Mouse (Mus musculus) limb, embryonic 11.5 days (tissue): Measurements from ENCODE around the gene Tenm4. TPM values are rescaled to one million over a fixed set of nuclear protein-coding genes. Genes with fewer than 3 reads are reported as not detected.

Experiments
- ATAC-seq: fragments of 200-750 bp; cut with Nextera tagmentation; 2 replicates; pipeline ENCODE4 v1.8.0; 2017; ENCODE audit warnings: low read depth; ENCODE audit not compliant: insufficient number of reproducible peaks, low FRiP score, low TSS enrichment
- DNase-seq: peaks from one replicate; pipeline ENCODE4 v3.0.0-alpha.2; 2015; ENCODE audit warnings: low spot score
- H3K27ac ChIP-seq: fragments of 300-500 bp; sonication (generic); replicated peaks from 2 replicates; pipeline ENCODE4 v1.5.1; 2014; ENCODE audit warnings: low read depth, mild to moderate bottlenecking, low read length
- H3K27me3 ChIP-seq: fragments of 300-500 bp; sonication (generic); 2 replicates; pipeline ENCODE4 v1.6.1; 2014; ENCODE audit warnings: mild to moderate bottlenecking, low read length, mixed read lengths; ENCODE audit not compliant: control insufficient read depth, insufficient read depth
- H3K36me3 ChIP-seq: fragments of 300-500 bp; sonication (generic); 2 replicates; pipeline ENCODE4 v1.6.1; 2014; ENCODE audit warnings: mild to moderate bottlenecking, low read length, moderate library complexity, mixed read lengths; ENCODE audit not compliant: control insufficient read depth, insufficient read depth
- H3K4me1 ChIP-seq: fragments of 300-500 bp; sonication (generic); 2 replicates; pipeline ENCODE4 v1.6.1; 2014; ENCODE audit warnings: low read length, mixed read lengths; ENCODE audit not compliant: control insufficient read depth, insufficient read depth
- H3K4me2 ChIP-seq: fragments of 300-500 bp; sonication (generic); 2 replicates; pipeline ENCODE4 v1.6.1; 2014; ENCODE audit warnings: low read depth, mild to moderate bottlenecking, moderate library complexity; ENCODE audit not compliant: severe bottlenecking
- H3K4me3 ChIP-seq: fragments of 300-500 bp; sonication (generic); 2 replicates; pipeline ENCODE4 v1.5.1; 2014; ENCODE audit warnings: low read depth, low read length
- H3K9ac ChIP-seq: fragments of 300-500 bp; sonication (generic); 2 replicates; pipeline ENCODE4 v1.6.1; 2014; ENCODE audit warnings: mild to moderate bottlenecking, low read length
- H3K9me3 ChIP-seq: fragments of 300-500 bp; sonication (generic); 2 replicates; pipeline ENCODE4 v1.6.1; 2016; ENCODE audit warnings: low read length; ENCODE audit not compliant: control insufficient read depth
- WGBS: fragments of 180-500 bp; shearing (Covaris S2); extraction: QIAGEN DNeasy Blood & Tissue Kit; methylation state at CpG from one replicate; pipeline ENCODE4 v1.1.7; 2014; 5-methylcytosine and 5-hydroxymethylcytosine counted together
- polyA plus RNA-seq: library from polyadenylated mRNA; unstranded; fragments of >200 nt; fragmentation: Nextera tagmentation; extraction: Ambion mirVana; gene quantifications from 2 replicates; pipeline ENCODE4 v1.2.1, GENCODE M21; 2014

The Tenm4 gene
- polyA plus RNA-seq, 1 experiment from 2014 or later: 43.1 TPM

GRCm38 (mm10) chr7:96575202-96575650, 404.2 kb downstream of the Tenm4 start:
- no peaks in the 10 kb centered on the region for H3K27me3 ChIP-seq
- H3K9me3 ChIP-seq: no peaks in the 10 kb centered on the region

GRCm38 (mm10) chr7:96582752-96583151, 411.7 kb downstream of the Tenm4 start:
- H3K4me2 ChIP-seq: no peak overlapping the region
- WGBS: 31% methylated on average over 6 of the region's 6 CpGs

More at GRCm38 (mm10) chr7:96575202-96575650, 404.2 kb downstream of the Tenm4 start:
- no peak overlapping the region for H3K4me3 ChIP-seq
- H3K36me3 ChIP-seq: no peaks in the 10 kb centered on the region
- H3K4me2 ChIP-seq: no peak overlapping the region
- H3K27ac ChIP-seq: peak overlapping the region; percentile 69
- WGBS: 30% methylated on average over 7 of the region's 7 CpGs
- H3K9ac ChIP-seq: no peak overlapping the region
- DNase-seq (peak; percentile 46), ATAC-seq (peak; percentile 72; the same call in 1 of the 2 replicates)
- peaks cover 18% of the 10 kb centered on the region for H3K4me1 ChIP-seq

GRCm38 (mm10) chr7:96587403-96587802, 416.4 kb downstream of the Tenm4 start:
- DNase-seq (peak; percentile 65), ATAC-seq (peak; percentile 58; the same call in 1 of the 2 replicates)
- no peaks in the 10 kb centered on the region for H3K36me3 ChIP-seq
- no peak overlapping the region for H3K27ac ChIP-seq
- H3K4me3 ChIP-seq: no peak overlapping the region
- no peak overlapping the region for H3K9ac ChIP-seq
- no peaks in the 10 kb centered on the region for H3K9me3 ChIP-seq
- peaks cover 11% of the 10 kb centered on the region for H3K4me1 ChIP-seq
- H3K27me3 ChIP-seq: no peaks in the 10 kb centered on the region
- no peak overlapping the region for H3K4me2 ChIP-seq

More at GRCm38 (mm10) chr7:96582752-96583151, 411.7 kb downstream of the Tenm4 start:
- no peak overlapping the region for H3K4me3 ChIP-seq
- no peak overlapping the region for H3K27ac ChIP-seq
- no peak for ATAC-seq
- H3K4me1 ChIP-seq: peaks cover 6% of the 10 kb centered on the region
- H3K9ac ChIP-seq: no peak overlapping the region
- DNase-seq: no peak
- no peaks in the 10 kb centered on the region for H3K27me3 ChIP-seq
- no peaks in the 10 kb centered on the region for H3K36me3 ChIP-seq
- H3K9me3 ChIP-seq: no peaks in the 10 kb centered on the region

GRCm38 (mm10) chr7:96588567-96588966, 417.5 kb downstream of the Tenm4 start:
- WGBS: 74% methylated on average over 6 of the region's 6 CpGs
- no peaks in the 10 kb centered on the region for H3K36me3 ChIP-seq
- H3K4me3 ChIP-seq: no peak overlapping the region
- H3K9ac ChIP-seq: no peak overlapping the region
- H3K27me3 ChIP-seq: no peaks in the 10 kb centered on the region
- no peak overlapping the region for H3K27ac ChIP-seq
- no peak overlapping the region for H3K4me2 ChIP-seq
- no peaks in the 10 kb centered on the region for H3K9me3 ChIP-seq
- no peak for ATAC-seq
- peaks cover 11% of the 10 kb centered on the region for H3K4me1 ChIP-seq
- no peak for DNase-seq

GRCm38 (mm10) chr7:96595535-96596295, 424.7 kb downstream of the Tenm4 start:
- Histone ChIP-seq H3K27me3 (no peaks in the 10 kb centered on the region), H3K36me3 (no peaks in the 10 kb centered on the region), H3K4me2 (no peak overlapping the region), H3K4me3 (no peak overlapping the region), H3K9me3 (no peaks in the 10 kb centered on the region), H3K4me1 (peaks cover 7% of the 10 kb centered on the region; the same call in 1 of the 2 replicates), H3K27ac (no peak overlapping the region), H3K9ac (no peak overlapping the region)
- 54% methylated on average over 9 of the region's 9 CpGs for WGBS
- DNase-seq: no peak
- no peak for ATAC-seq

- Histone ChIP-seq H3K9ac (no peak overlapping the region), H3K9me3 (no peaks in the 10 kb centered on the region), H3K27me3 (no peaks in the 10 kb centered on the region), H3K27ac (no peak overlapping the region), H3K4me2 (no peak overlapping the region), H3K4me1 (peaks cover 7% of the 10 kb centered on the region; the same call in 1 of the 2 replicates), H3K36me3 (no peaks in the 10 kb centered on the region), H3K4me3 (no peak overlapping the region)
- DNase-seq (peak; percentile 44), ATAC-seq (peak; percentile 12; the same call in 1 of the 2 replicates)
- WGBS: 13% methylated on average over 9 of the region's 9 CpGs
Measured at GRCm38 (mm10) chr7:96596402-96597195, 425.6 kb downstream of the Tenm4 start.

- H3K36me3 ChIP-seq: no peaks in the 10 kb centered on the region
- 96% methylated on average over 4 of the region's 4 CpGs for WGBS
- no peak for DNase-seq
Measured at GRCm38 (mm10) chr7:96597871-96598270, 426.8 kb downstream of the Tenm4 start.

GRCm38 (mm10) chr7:96599081-96599480, 428.0 kb downstream of the Tenm4 start:
- no peak overlapping the region for H3K27ac ChIP-seq
- ATAC-seq: no peak

More at GRCm38 (mm10) chr7:96597871-96598270, 426.8 kb downstream of the Tenm4 start:
- H3K4me1 ChIP-seq: peaks cover 7% of the 10 kb centered on the region; the same call in 1 of the 2 replicates
- no peak overlapping the region; the same call in 1 of the 2 replicates for H3K27ac ChIP-seq
- H3K27me3 ChIP-seq: no peaks in the 10 kb centered on the region
- no peak overlapping the region for H3K9ac ChIP-seq
- no peak overlapping the region for H3K4me3 ChIP-seq
- no peak overlapping the region for H3K4me2 ChIP-seq
- no peaks in the 10 kb centered on the region for H3K9me3 ChIP-seq
- no peak for ATAC-seq

More at GRCm38 (mm10) chr7:96599081-96599480, 428.0 kb downstream of the Tenm4 start:
- Histone ChIP-seq H3K4me1 (peaks cover 12% of the 10 kb centered on the region), H3K27me3 (no peaks in the 10 kb centered on the region), H3K4me3 (no peak overlapping the region), H3K9ac (no peak overlapping the region), H3K36me3 (no peaks in the 10 kb centered on the region), H3K4me2 (no peak overlapping the region), H3K9me3 (no peaks in the 10 kb centered on the region)
- DNase-seq: no peak
- WGBS: 75% methylated on average over 3 of the region's 3 CpGs
